Mouse (Mus musculus): Measurements from ENCODE around the gene Smgc.
"Not testable (repeated sequence)": the region's sequence is repeated elsewhere in the genome, so short reads cannot be mapped to it uniquely, and the experiment has no call there.

Gene Smgc

GRCm38 (mm10) chr15:91837965-91838364, at the start of gene Smgc:
TSS of gene Smgc (plus strand) at chr15:91838265.
- in situ Hi-C loops (cut with MboI; ENCODE audit: unreplicated experiment in 2 of 2) = no loop called here

GRCm38 (mm10) chr15:91788338-91788737, 49.7 kb upstream of the Smgc start:
- in situ Hi-C loops (cut with MboI; ENCODE audit: unreplicated experiment in 2 of 2) = loop anchor here (25.0 kb wide), 4 partner anchors 449 to 1674 kb away; no protein-coding TSS in a partner anchor

- in situ Hi-C loops (cut with MboI; ENCODE audit: unreplicated experiment in 2 of 2) = no loop called here
Measured at GRCm38 (mm10) chr15:91806463-91806862, 31.6 kb upstream of the Smgc start.

- in situ Hi-C loops (cut with MboI; ENCODE audit: unreplicated experiment in 2 of 2) = no loop called here
Measured at GRCm38 (mm10) chr15:91835319-91835718, 2.7 kb upstream of the Smgc start.

GRCm38 (mm10) chr15:91864130-91864529, 26.1 kb downstream of the Smgc start:
- in situ Hi-C loops (cut with MboI; ENCODE audit: unreplicated experiment in 2 of 2) = not testable (repeated sequence)

- in situ Hi-C loops (cut with MboI; ENCODE audit: unreplicated experiment in 2 of 2) = no loop called here
Measured at GRCm38 (mm10) chr15:91900245-91900644, 62.2 kb downstream of the Smgc start.

- in situ Hi-C loops (cut with MboI; ENCODE audit: unreplicated experiment in 2 of 2) = not testable (repeated sequence)
Measured at GRCm38 (mm10) chr15:91907046-91907445, 69.0 kb downstream of the Smgc start.

All from v-Abl transformed pro-B cells (cell line).